Mouse (Mus musculus): ENCODE measurements around the gene Prph. TPM values are rescaled to one million over a fixed set of nuclear protein-coding genes. Genes with fewer than 3 reads are reported as not detected.

Prph gene
- polyA plus RNA-seq, 1 experiment from 2014 or later = 0.76 TPM

GRCm38 (mm10) chr15:99024668-99025314, 30.2 kb upstream of the Prph start:
- in situ Hi-C loops (cut with MboI; ENCODE audit: low pct_unique_long_range_greater_than_20kb) = no loop called here
- no peak for DNase-seq (ENCODE audit: low read depth, low spot score)
- ChIA-PET CTCF (interaction anchor here (0.6 to 5.5 kb wide), 26 partner anchors 9 to 133 kb away, joined by 3 to 37 read pairs (median 6); partner anchors contain the start of genes Prph and Troap), POLR2A (interaction anchor here (0.6 to 1.1 kb wide), 2 partner anchors 10 to 21 kb away, joined by 3 to 4 read pairs; no protein-coding TSS in a partner anchor)
- ATAC-seq = no peak
- no peaks in the 10 kb centered on the region for H3K27me3 ChIP-seq
- TF ChIP-seq CTCF (IDR thresholded peaks at IDR 0.05) = peak; percentile 85

- ChIA-PET POLR2A (interaction anchor here (1.1 kb wide), 1 partner anchor 11 kb away, joined by 3 read pairs; no protein-coding TSS in a partner anchor), CTCF (interaction anchor here (1.1 to 5.5 kb wide), 18 partner anchors 9 to 134 kb away, joined by 3 to 37 read pairs (median 7); no protein-coding TSS in a partner anchor)
- no peak for TF ChIP-seq CTCF (IDR thresholded peaks at IDR 0.05)
- in situ Hi-C loops (cut with MboI; ENCODE audit: low pct_unique_long_range_greater_than_20kb) = no loop called here
- ATAC-seq (no peak), DNase-seq (ENCODE audit: low read depth, low spot score) (no peak)
- no peaks in the 10 kb centered on the region for H3K27me3 ChIP-seq
Measured at GRCm38 (mm10) chr15:99025414-99025813, 29.6 kb upstream of the Prph start.

GRCm38 (mm10) chr15:99026259-99026658, 28.7 kb upstream of the Prph start:
- no peaks in the 10 kb centered on the region for H3K27me3 ChIP-seq
- in situ Hi-C loops (cut with MboI; ENCODE audit: low pct_unique_long_range_greater_than_20kb) = no loop called here
- DNase-seq (ENCODE audit: low read depth, low spot score) (no peak), ATAC-seq (no peak)
- POLR2A ChIA-PET = no interaction called here
- CTCF ChIA-PET = interaction anchor here (0.8 to 5.5 kb wide), 21 partner anchors 8 to 88 kb away, joined by 3 to 37 read pairs (median 5); no protein-coding TSS in a partner anchor
- peak; percentile 80 for TF ChIP-seq CTCF (IDR thresholded peaks at IDR 0.05)

GRCm38 (mm10) chr15:99027116-99027515, 27.9 kb upstream of the Prph start:
- DNase-seq (ENCODE audit: low read depth, low spot score) = no peak
- no peak for ATAC-seq
- H3K27me3 ChIP-seq = no peaks in the 10 kb centered on the region
- ChIA-PET CTCF (interaction anchor here (1.1 to 5.5 kb wide), 11 partner anchors 10 to 87 kb away, joined by 3 to 37 read pairs (median 6); no protein-coding TSS in a partner anchor), POLR2A (no interaction called here)
- in situ Hi-C loops (cut with MboI; ENCODE audit: low pct_unique_long_range_greater_than_20kb) = no loop called here
- no peak for TF ChIP-seq CTCF (IDR thresholded peaks at IDR 0.05)

GRCm38 (mm10) chr15:99028874-99029458, 26.0 kb upstream of the Prph start:
- in situ Hi-C loops (cut with MboI; ENCODE audit: low pct_unique_long_range_greater_than_20kb) = no loop called here
- no peaks in the 10 kb centered on the region for H3K27me3 ChIP-seq
- no peak for ATAC-seq
- no peak for DNase-seq (ENCODE audit: low read depth, low spot score)
- POLR2A ChIA-PET = interaction anchor here (0.6 to 6.5 kb wide), 4 partner anchors 12 to 490 kb away, joined by 3 to 46 read pairs (median 3); partner anchors contain the start of gene Prkag1
- CTCF ChIA-PET = interaction anchor here (1.1 to 5.5 kb wide), 4 partner anchors 12 to 84 kb away, joined by 3 to 37 read pairs (median 15); no protein-coding TSS in a partner anchor
- no peak for TF ChIP-seq CTCF (IDR thresholded peaks at IDR 0.05)

- ATAC-seq = peak; percentile 83
- in situ Hi-C loops (cut with MboI; ENCODE audit: low pct_unique_long_range_greater_than_20kb) = no loop called here
- POLR2A ChIA-PET = interaction anchor here (0.6 to 6.5 kb wide), 7 partner anchors 11 to 198 kb away, joined by 3 to 46 read pairs (median 3); partner anchors contain the start of genes Gm49450 and Prkag1
Measured at GRCm38 (mm10) chr15:99029619-99030584, 25.1 kb upstream of the Prph start, which contains the start of gene Tuba1c. Tuba1c (plus strand) TSS chr15:99029891.

GRCm38 (mm10) chr15:99030585-99031387, 24.2 kb upstream of the Prph start:
- ChIA-PET CTCF (interaction anchor here (1.0 to 4.1 kb wide), 5 partner anchors 10 to 30 kb away, joined by 3 to 27 read pairs (median 4); no protein-coding TSS in a partner anchor), POLR2A (interaction anchor here (0.8 to 6.5 kb wide), 3 partner anchors 11 to 460 kb away, joined by 3 to 46 read pairs (median 3); partner anchors contain the start of genes 4930415O20Rik, Ccnt1 and Gm49450)
- DNase-seq (ENCODE audit: low read depth, low spot score) = no peak
- in situ Hi-C loops (cut with MboI; ENCODE audit: low pct_unique_long_range_greater_than_20kb) = no loop called here
- TF ChIP-seq CTCF (IDR thresholded peaks at IDR 0.05) = no peak
- no peaks in the 10 kb centered on the region for H3K27me3 ChIP-seq
- ATAC-seq = peak; percentile 33

More at GRCm38 (mm10) chr15:99029619-99030584, 25.1 kb upstream of the Prph start, which contains the start of gene Tuba1c:
- CTCF ChIA-PET = interaction anchor here (1.1 to 4.1 kb wide), 3 partner anchors 11 to 83 kb away, joined by 3 to 27 read pairs (median 5); no protein-coding TSS in a partner anchor
- no peak for DNase-seq (ENCODE audit: low read depth, low spot score)
- no peak for TF ChIP-seq CTCF (IDR thresholded peaks at IDR 0.05)
- H3K27me3 ChIP-seq = no peaks in the 10 kb centered on the region

- ATAC-seq = no peak
- POLR2A ChIA-PET = interaction anchor here (0.8 to 6.5 kb wide), 2 partner anchors 10 to 461 kb away, joined by 3 to 46 read pairs; partner anchors contain the start of genes 4930415O20Rik and Ccnt1
- TF ChIP-seq CTCF (IDR thresholded peaks at IDR 0.05) = no peak
- no peaks in the 10 kb centered on the region for H3K27me3 ChIP-seq
- DNase-seq (ENCODE audit: low read depth, low spot score) = no peak
- CTCF ChIA-PET = interaction anchor here (1.0 to 4.1 kb wide), 6 partner anchors 9 to 38 kb away, joined by 3 to 27 read pairs (median 4); no protein-coding TSS in a partner anchor
- in situ Hi-C loops (cut with MboI; ENCODE audit: low pct_unique_long_range_greater_than_20kb) = no loop called here
Measured at GRCm38 (mm10) chr15:99031388-99031675, 23.6 kb upstream of the Prph start.

Measured in Patski (cell line).